Mouse (Mus musculus) lung, adult 2 months (tissue): ENCODE measurements around the gene Tfap2b. TPM values are rescaled to one million over a fixed set of nuclear protein-coding genes. Genes with fewer than 3 reads are reported as not detected.

ENCODE experiments used
- DNase-seq: peaks from one replicate; pipeline ENCODE4 v3.0.0; 2022
- H3K4me1 ChIP-seq: fragments of 200-500 bp; 2 replicates; pipeline ENCODE4 v1.6.1; 2011; ENCODE audit warnings: low read length; ENCODE audit not compliant: control insufficient read depth, insufficient read depth
- H3K4me3 ChIP-seq: fragments of 200-500 bp; replicated peaks from 2 replicates; pipeline ENCODE3; 2011; ENCODE audit warnings: low read depth, mild to moderate bottlenecking, control low read depth, low read length; ENCODE audit errors: extremely low read depth
- CTCF ChIP-seq: fragments of 200-500 bp; IDR thresholded peaks from 2 replicates; pipeline ENCODE4 v1.5.1; 2011; ENCODE audit warnings: mild to moderate bottlenecking, low read length, control low read depth; ENCODE audit not compliant: insufficient read depth
- POLR2A ChIP-seq: fragments of 200-500 bp; IDR thresholded peaks from 2 replicates; pipeline ENCODE4 v1.6.1; 2011; ENCODE audit warnings: low read depth, mild to moderate bottlenecking, control low read depth, low read length, borderline replicate concordance; ENCODE audit errors: extremely low read depth
- WGBS: fragments of 180-500 bp; shearing (Covaris S2); methylation state at CpG from one replicate; pipeline ENCODE4 v1.1.7; 2018; 5-methylcytosine and 5-hydroxymethylcytosine counted together
- polyA plus RNA-seq: library from polyadenylated mRNA; depleted of rRNA; stranded (reverse); fragments of >200 nt; gene quantifications from 2 replicates; pipeline ENCODE4 v1.2.3, GENCODE M21; 2012

The Tfap2b gene
- polyA plus RNA-seq, 1 experiment: not detected

- 3% methylated on average over 4 of the region's 4 CpGs for WGBS
- Histone ChIP-seq H3K4me3 (no peak overlapping the region), H3K4me1 (no peaks in the 10 kb centered on the region)
- TF ChIP-seq POLR2A (no peak), CTCF (no peak)
- no peak for DNase-seq
Measured at GRCm38 (mm10) chr1:19212691-19213090, 4.0 kb downstream of the Tfap2b start.

- TF ChIP-seq POLR2A (no peak), CTCF (no peak)
- Histone ChIP-seq H3K4me1 (no peaks in the 10 kb centered on the region), H3K4me3 (no peak overlapping the region)
- 2% methylated on average over 4 of the region's 4 CpGs for WGBS
- no peak for DNase-seq
Measured at GRCm38 (mm10) chr1:19213171-19213570, 4.5 kb downstream of the Tfap2b start.

- WGBS: 4% methylated on average over 36 of the region's 36 CpGs
- no peak for TF ChIP-seq CTCF
- no peak for TF ChIP-seq POLR2A
- H3K4me1 ChIP-seq: no peaks in the 10 kb centered on the region
- no peak overlapping the region for H3K4me3 ChIP-seq
- no peak for DNase-seq
Measured at GRCm38 (mm10) chr1:19213851-19214395, 5.2 kb downstream of the Tfap2b start.

GRCm38 (mm10) chr1:19217391-19217790 is 8.7 kb downstream of the Tfap2b start:
- no peak for DNase-seq
- H3K4me3 ChIP-seq: no peak overlapping the region
- WGBS: 5% methylated on average over 16 of the region's 16 CpGs
- H3K4me1 ChIP-seq: no peaks in the 10 kb centered on the region
- TF ChIP-seq CTCF: no peak
- TF ChIP-seq POLR2A: no peak

- no peaks in the 10 kb centered on the region for H3K4me1 ChIP-seq
- H3K4me3 ChIP-seq: no peak overlapping the region
- TF ChIP-seq POLR2A: no peak
- TF ChIP-seq CTCF: no peak
- no peak for DNase-seq
- under 1% methylated on average over 7 of the region's 7 CpGs for WGBS
Measured at GRCm38 (mm10) chr1:19218221-19218620, 9.5 kb downstream of the Tfap2b start.

- no peak for DNase-seq
- TF ChIP-seq POLR2A (no peak), CTCF (no peak)
- Histone ChIP-seq H3K4me3 (no peak overlapping the region), H3K4me1 (no peaks in the 10 kb centered on the region)
Measured at GRCm38 (mm10) chr1:19219381-19219780, 10.7 kb downstream of the Tfap2b start.

GRCm38 (mm10) chr1:19220564-19220963 is 11.8 kb downstream of the Tfap2b start:
- Histone ChIP-seq H3K4me3 (no peak overlapping the region), H3K4me1 (no peaks in the 10 kb centered on the region)
- 9% methylated on average over 1 of the region's 1 CpGs for WGBS
- no peak for DNase-seq
- TF ChIP-seq CTCF (no peak), POLR2A (no peak)

- no peaks in the 10 kb centered on the region for H3K4me1 ChIP-seq
- no peak for DNase-seq
- WGBS: under 1% methylated on average over 7 of the region's 7 CpGs
- TF ChIP-seq CTCF (no peak), POLR2A (no peak)
- H3K4me3 ChIP-seq: no peak overlapping the region
Measured at GRCm38 (mm10) chr1:19221601-19222000, 12.9 kb downstream of the Tfap2b start.

GRCm38 (mm10) chr1:19226699-19227098 is 18.0 kb downstream of the Tfap2b start:
- TF ChIP-seq POLR2A (no peak), CTCF (no peak)
- WGBS: 3% methylated on average over 8 of the region's 8 CpGs
- DNase-seq: no peak
- H3K4me1 ChIP-seq: no peaks in the 10 kb centered on the region
- no peak overlapping the region for H3K4me3 ChIP-seq

- under 1% methylated on average over 16 of the region's 16 CpGs for WGBS
- Histone ChIP-seq H3K4me3 (no peak overlapping the region), H3K4me1 (no peaks in the 10 kb centered on the region)
- DNase-seq: no peak
- TF ChIP-seq POLR2A (no peak), CTCF (no peak)
Measured at GRCm38 (mm10) chr1:19230926-19231573, 22.3 kb downstream of the Tfap2b start.
